12 mouse cellular contexts compared by ENCODE assay signal in the genomic region with DNA sequence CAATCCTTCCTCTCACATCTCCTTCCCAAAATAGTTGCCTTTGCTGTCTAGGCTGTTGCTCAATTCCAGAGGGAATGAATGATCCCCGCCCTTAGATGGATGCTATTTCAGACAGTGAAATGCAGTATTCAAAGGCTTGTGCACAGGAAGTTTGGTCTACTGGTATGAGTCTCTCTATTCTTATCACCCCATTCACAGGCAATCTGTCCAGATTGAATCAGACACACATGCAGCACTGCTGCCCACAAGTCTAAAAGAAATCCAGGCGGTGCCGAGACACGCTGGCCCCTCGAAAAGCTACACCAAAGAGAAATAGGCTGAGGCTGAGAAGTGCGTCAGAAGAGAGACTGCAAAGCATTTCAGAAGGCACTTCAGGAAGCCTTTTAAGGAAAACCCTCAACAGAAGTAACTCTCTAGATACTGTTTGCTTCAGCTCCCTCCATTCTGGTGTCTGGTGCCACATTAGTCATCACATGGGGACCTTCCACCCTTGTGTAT.
DNase-seq lines count a peak whose midpoint lies in the region; ATAC-seq lines count a peak whose summit lies in the region.
"Had no signal": no experiment of that assay in that cellular context is flagged by ENCODE, and none has a peak within 500 bp of the region (broad histone marks: within the 10 kb centered on the region; RNA-seq: fewer than 3 reads in every experiment).

No protein-coding gene starts in this region.

- WGBS in kidney, embryonic 15.5 days = 74% methylated on average over 6 of the region's 6 CpGs
- WGBS in embryonic facial prominence, embryonic 14.5 days = 55% methylated on average over 6 of the region's 6 CpGs
- WGBS in intestine, embryonic 16.5 days = 66% methylated on average over 6 of the region's 6 CpGs

- H3K4me3 ChIP-seq in kidney, embryonic 15.5 days (replicated peaks) = no peak overlapping the region
- H3K4me3 ChIP-seq in embryonic facial prominence, embryonic 14.5 days (ENCODE audit: low read depth, low read length) = no peak overlapping the region
- no peak overlapping the region for H3K4me3 ChIP-seq in intestine, embryonic 16.5 days (ENCODE audit: low read length)
- H3K4me3 ChIP-seq: liver, embryonic 13.5 days; neural tube, embryonic 12.5 days had no signal

- H3K4me1 ChIP-seq in kidney, embryonic 15.5 days = peaks cover 18% of the 10 kb centered on the region
- peaks cover 18% of the 10 kb centered on the region for H3K4me1 ChIP-seq in embryonic facial prominence, embryonic 14.5 days (ENCODE audit: control insufficient read depth, insufficient read depth, low read length)
- peaks cover 14% of the 10 kb centered on the region for H3K4me1 ChIP-seq in intestine, embryonic 16.5 days (ENCODE audit: control insufficient read depth, insufficient read depth, low read length)
- H3K4me1 ChIP-seq: neural tube, embryonic 12.5 days had no signal

- no peak for ATAC-seq in kidney, embryonic 15.5 days (replicated peaks; ENCODE audit: low FRiP score)
- ATAC-seq in embryonic facial prominence, embryonic 14.5 days (ENCODE audit: low read depth) = peak; percentile 44
- ATAC-seq in intestine, embryonic 16.5 days = peak; percentile 8; the same call in 1 of the 2 replicates
- ATAC-seq in CD4-positive, CD25-positive, alpha-beta regulatory T cell, adult 4 months = no peak

- H3K27ac ChIP-seq in kidney, embryonic 15.5 days = peak overlapping the region; percentile 56
- H3K27ac ChIP-seq in embryonic facial prominence, embryonic 14.5 days (replicated peaks; ENCODE audit: low read depth, low read length) = peak overlapping the region; percentile 55; the same call in 1 of the 2 replicates
- H3K27ac ChIP-seq in intestine, embryonic 16.5 days (ENCODE audit: low read length) = peak overlapping the region; percentile 53; the same call in 1 of the 2 replicates
- H3K27ac ChIP-seq: liver, embryonic 13.5 days; neural tube, embryonic 12.5 days had no signal

- no peak overlapping the region for H3K9ac ChIP-seq in kidney, embryonic 15.5 days
- no peak overlapping the region for H3K9ac ChIP-seq in embryonic facial prominence, embryonic 14.5 days (ENCODE audit: low read depth, low read length)
- no peak overlapping the region for H3K9ac ChIP-seq in intestine, embryonic 16.5 days (ENCODE audit: low read depth, low read length)
- H3K9ac ChIP-seq: liver, embryonic 13.5 days; neural tube, embryonic 12.5 days had no signal

- H3K4me2 ChIP-seq in kidney, embryonic 15.5 days = no peak overlapping the region
- no peak overlapping the region for H3K4me2 ChIP-seq in embryonic facial prominence, embryonic 14.5 days (ENCODE audit: low read depth, low read length)
- no peak overlapping the region for H3K4me2 ChIP-seq in intestine, embryonic 16.5 days (ENCODE audit: low read depth, low read length)
- H3K4me2 ChIP-seq: liver, embryonic 13.5 days; neural tube, embryonic 12.5 days had no signal

- H3K27me3 ChIP-seq in kidney, embryonic 15.5 days = no peaks in the 10 kb centered on the region
- no peaks in the 10 kb centered on the region for H3K27me3 ChIP-seq in embryonic facial prominence, embryonic 14.5 days (replicated peaks; ENCODE audit: control insufficient read depth, insufficient read depth, low read length)
- H3K27me3 ChIP-seq in intestine, embryonic 16.5 days (replicated peaks; ENCODE audit: control insufficient read depth, insufficient read depth, low read length) = no peaks in the 10 kb centered on the region
- H3K27me3 ChIP-seq: liver, embryonic 13.5 days; neural tube, embryonic 12.5 days had no signal

- H3K9me3 ChIP-seq in kidney, embryonic 15.5 days (replicated peaks) = no peaks in the 10 kb centered on the region
- no peaks in the 10 kb centered on the region for H3K9me3 ChIP-seq in embryonic facial prominence, embryonic 14.5 days (ENCODE audit: control insufficient read depth, low read length)
- H3K9me3 ChIP-seq in intestine, embryonic 16.5 days (ENCODE audit: control insufficient read depth, low read length) = no peaks in the 10 kb centered on the region
- H3K9me3 ChIP-seq: liver, embryonic 13.5 days; neural tube, embryonic 12.5 days had no signal

- DNase-seq in kidney, adult 11 months = no peak
- no peak for DNase-seq in embryonic facial prominence, embryonic 14.5 days (ENCODE audit: low spot score)
- peak; percentile 40 for DNase-seq in right cerebral cortex, postnatal 25 days
- no peak for DNase-seq in cerebellum, adult 9-11 months
- DNase-seq in adrenal gland, adult 2 months = no peak
- DNase-seq: cerebellum, postnatal 36 days; kidney, postnatal 10 days; liver, embryonic 13.5 days had no signal

- H3K36me3 ChIP-seq in kidney, embryonic 15.5 days = peaks cover 50% of the 10 kb centered on the region
- H3K36me3 ChIP-seq in embryonic facial prominence, embryonic 14.5 days (ENCODE audit: control insufficient read depth, insufficient read depth, low read length) = peaks cover 23% of the 10 kb centered on the region
- H3K36me3 ChIP-seq in intestine, embryonic 16.5 days (ENCODE audit: control insufficient read depth, insufficient read depth, low read length) = 0 out of 2 replicates have a peak, but pooled peaks cover 6% of the 10 kb centered on the region
- H3K36me3 ChIP-seq: liver, embryonic 13.5 days had no signal

Comparison
In these comparisons a context has a peak if more than half of its experiments do, and no peak if none do; other contexts are left out.
1. ATAC-seq: peak in embryonic facial prominence, embryonic 14.5 days (single experiment) and intestine, embryonic 16.5 days (single experiment); none in kidney, embryonic 15.5 days (single experiment) and CD4-positive, CD25-positive, alpha-beta regulatory T cell, adult 4 months (single experiment).
2. Peak in every context shown above with its lines, with median percentiles within 50 percentile points of each other: H3K27ac ChIP-seq.